Mouse (Mus musculus) myocyte (in vitro differentiated cells): Measurements from ENCODE around the gene Prss8. TPM values are rescaled to one million over a fixed set of nuclear protein-coding genes. Genes with fewer than 3 reads are reported as not detected.

Source experiments
- H3K27me3 ChIP-seq: one replicate; pipeline ENCODE4 v1.6.1; 2011; ENCODE audit not compliant: control insufficient read depth, insufficient read depth, insufficient read length
- H3K36me3 ChIP-seq: one replicate; pipeline ENCODE4 v1.6.1; 2011; ENCODE audit not compliant: control insufficient read depth, insufficient read depth
- H3K4me2 ChIP-seq: one replicate; pipeline ENCODE4 v1.6.1; 2011; ENCODE audit warnings: low read depth, control low read depth
- H3K4me3 ChIP-seq: one replicate; pipeline ENCODE4 v1.5.1; 2011; ENCODE audit warnings: mild to moderate bottlenecking, control low read depth, moderate library complexity
- H3K79me2 ChIP-seq: one replicate; pipeline ENCODE4 v1.6.1; 2011; ENCODE audit not compliant: control insufficient read depth, insufficient read depth
- H3ac ChIP-seq: one replicate; pipeline ENCODE4 v1.6.1; 2011; ENCODE audit not compliant: control insufficient read depth, insufficient read length
- CEBPB ChIP-seq: IDR thresholded peaks from 2 replicates; pipeline ENCODE4 v1.6.1; 2011; ENCODE audit warnings: mild to moderate bottlenecking, moderate library complexity; ENCODE audit not compliant: poor library complexity, insufficient read depth, severe bottlenecking
- E2F4 ChIP-seq: IDR thresholded peaks from one replicate; pipeline ENCODE4 v1.6.1; 2011; ENCODE audit warnings: mild to moderate bottlenecking, control low read depth, moderate library complexity; ENCODE audit not compliant: insufficient read depth
- MAX ChIP-seq: IDR thresholded peaks from one replicate; pipeline ENCODE4 v1.6.1; 2011; ENCODE audit warnings: low read depth, mild to moderate bottlenecking, control low read depth
- MYOD1 ChIP-seq, 3 experiments: IDR thresholded peaks; one replicate each; pipeline ENCODE4 v1.6.1; 2011; ENCODE audit warnings: control low read depth in 2 of 3, low read depth in 2 of 3, mild to moderate bottlenecking in 2 of 3, moderate library complexity in 1 of 3; ENCODE audit not compliant: insufficient read length in 2 of 3, control insufficient read depth in 1 of 3
- MYOG ChIP-seq, 3 experiments: IDR thresholded peaks; one replicate each; pipeline ENCODE4 v1.6.1; 2011; ENCODE audit warnings: control low read depth in 2 of 3, low read depth in 2 of 3, mild to moderate bottlenecking in 2 of 3; ENCODE audit not compliant: insufficient read length in 2 of 3, control insufficient read depth in 1 of 3, insufficient read depth in 1 of 3
- POLR2A ChIP-seq: IDR thresholded peaks from one replicate; pipeline ENCODE4 v1.6.1; 2011; ENCODE audit warnings: low read depth, mild to moderate bottlenecking, control low read depth, moderate library complexity; ENCODE audit not compliant: insufficient read length
- POLR2AphosphoS2 ChIP-seq: IDR thresholded peaks from one replicate; pipeline ENCODE4 v1.6.1; 2011; ENCODE audit warnings: low read depth, control low read depth; ENCODE audit not compliant: insufficient read length
- REST ChIP-seq: IDR thresholded peaks from one replicate; pipeline ENCODE4 v1.6.1; 2011; ENCODE audit warnings: mild to moderate bottlenecking, control low read depth, moderate library complexity; ENCODE audit not compliant: insufficient read depth, insufficient read length
- SRF ChIP-seq: IDR thresholded peaks from one replicate; pipeline ENCODE4 v1.6.1; 2011; ENCODE audit warnings: low read depth; ENCODE audit not compliant: control insufficient read depth, insufficient read length
- TCF12 ChIP-seq: IDR thresholded peaks from one replicate; pipeline ENCODE4 v1.6.1; 2011; ENCODE audit warnings: mild to moderate bottlenecking, control low read depth; ENCODE audit not compliant: poor library complexity, insufficient read depth, severe bottlenecking
- TCF3 ChIP-seq: IDR thresholded peaks from one replicate; pipeline ENCODE4 v1.6.1; 2011; ENCODE audit warnings: low read depth, control low read depth; ENCODE audit not compliant: insufficient read length
- USF1 ChIP-seq: IDR thresholded peaks from one replicate; pipeline ENCODE4 v1.6.1; 2011; ENCODE audit warnings: low read depth, mild to moderate bottlenecking, control low read depth, moderate library complexity
- polyA plus RNA-seq: library from polyadenylated mRNA; unstranded; fragments of >200 nt; fragmentation: generic; extraction: Trizol; gene quantifications from one replicate; pipeline ENCODE4 v1.2.1, GENCODE M21; 2012; ENCODE audit warnings: missing spikeins

Prss8 gene
- polyA plus RNA-seq, 1 experiment, result 0.06 TPM

GRCm38 (mm10) chr7:127880431-127880830 is 49.5 kb downstream of the Prss8 start:
- H3K36me3 ChIP-seq, result peaks cover 16% of the 10 kb centered on the region

GRCm38 (mm10) chr7:127879301-127879700 is 50.6 kb downstream of the Prss8 start:
- TF ChIP-seq TCF3 (no peak), TCF12 (no peak), MYOG (IDR thresholded peaks at IDR 0.05; ENCODE audit: control insufficient read depth in 1 of 3, insufficient read depth in 1 of 3, insufficient read length in 2 of 3, low read depth in 2 of 3) (no peak), SRF (no peak), E2F4 (no peak), USF1 (no peak), POLR2AphosphoS2 (no peak)

More at GRCm38 (mm10) chr7:127880431-127880830, 49.5 kb downstream of the Prss8 start:
- no peaks in the 10 kb centered on the region for H3K27me3 ChIP-seq
- no peak overlapping the region for H3K4me3 ChIP-seq
- peaks cover 53% of the 10 kb centered on the region for H3K79me2 ChIP-seq
- TF ChIP-seq USF1 (no peak), POLR2AphosphoS2 (no peak), TCF3 (no peak), MAX (no peak), POLR2A (no peak), MYOG (IDR thresholded peaks at IDR 0.05; ENCODE audit: control insufficient read depth in 1 of 3, insufficient read depth in 1 of 3, insufficient read length in 2 of 3, low read depth in 2 of 3) (no peak), MYOD1 (IDR thresholded peaks at IDR 0.05; ENCODE audit: control insufficient read depth in 1 of 3, insufficient read length in 2 of 3, low read depth in 2 of 3) (no peak), REST (no peak), SRF (no peak), E2F4 (no peak), CEBPB (no peak), TCF12 (no peak)
- no peak overlapping the region for H3ac ChIP-seq
- H3K4me2 ChIP-seq, result no peak overlapping the region

GRCm38 (mm10) chr7:127876467-127877348 is 53.2 kb downstream of the Prss8 start, which contains the start of gene Zfp668:
Gene Zfp668 (minus strand): TSS chr7:127876828.
- Histone ChIP-seq H3K36me3 (peaks cover 10% of the 10 kb centered on the region), H3K4me2 (peak within 1 kb of the TSS; percentile 81), H3K4me3 (peak within 1 kb of the TSS; percentile 98), H3K79me2 (peaks cover 69% of the 10 kb centered on the region), H3ac (peak within 1 kb of the TSS; percentile 83), H3K27me3 (no peaks in the 10 kb centered on the region)
- TF ChIP-seq MAX (no peak), CEBPB (no peak), POLR2A (peak; percentile 67), MYOG (IDR thresholded peaks at IDR 0.05; ENCODE audit: control insufficient read depth in 1 of 3, insufficient read depth in 1 of 3, insufficient read length in 2 of 3, low read depth in 2 of 3) (peak in 1 of 3 experiments; percentile 39), POLR2AphosphoS2 (peak; percentile 91), REST (no peak), SRF (no peak), E2F4 (peak; percentile 7), USF1 (no peak), TCF12 (no peak), MYOD1 (IDR thresholded peaks at IDR 0.05; ENCODE audit: control insufficient read depth in 1 of 3, insufficient read length in 2 of 3, low read depth in 2 of 3) (peak in 1 of 3 experiments; percentile 27), TCF3 (no peak)

More at GRCm38 (mm10) chr7:127879301-127879700, 50.6 kb downstream of the Prss8 start:
- Histone ChIP-seq H3K36me3 (peaks cover 10% of the 10 kb centered on the region), H3K4me2 (no peak overlapping the region), H3K79me2 (peaks cover 65% of the 10 kb centered on the region), H3K4me3 (no peak overlapping the region), H3K27me3 (no peaks in the 10 kb centered on the region), H3ac (no peak overlapping the region)

- peaks cover 10% of the 10 kb centered on the region for H3K36me3 ChIP-seq
These were observed 53.9 kb downstream of the Prss8 start, which contains the start of gene Zfp646 for GRCm38 (mm10) chr7:127876041-127876466. Gene Zfp646 (plus strand): TSS chr7:127876221.

More at GRCm38 (mm10) chr7:127876041-127876466, 53.9 kb downstream of the Prss8 start, which contains the start of gene Zfp646:
- peak within 1 kb of the TSS; percentile 83 for H3ac ChIP-seq
- TF ChIP-seq SRF, result no peak
- TF ChIP-seq REST, result no peak
- no peak for TF ChIP-seq TCF3
- no peak for TF ChIP-seq POLR2AphosphoS2
- no peak for TF ChIP-seq E2F4
- H3K4me3 ChIP-seq, result peak within 1 kb of the TSS; percentile 98
- H3K79me2 ChIP-seq, result peaks cover 75% of the 10 kb centered on the region
- H3K27me3 ChIP-seq, result no peaks in the 10 kb centered on the region
- peak within 1 kb of the TSS; percentile 84 for H3K4me2 ChIP-seq

Other genes starting within 250 kb of the Prss8 start
- gene Bcl7c, start 221.2 kb downstream of the Prss8 start, polyA plus RNA-seq, result 94.7 TPM
- gene Ctf1, start 217.4 kb downstream of the Prss8 start, polyA plus RNA-seq, result 8.9 TPM
- gene Ctf2, start 197.9 kb downstream of the Prss8 start, polyA plus RNA-seq, result 0.14 TPM
- gene Fbxl19, start 185.6 kb downstream of the Prss8 start, polyA plus RNA-seq, result 11.9 TPM
- gene Orai3, start 160.3 kb downstream of the Prss8 start, polyA plus RNA-seq, result 16.3 TPM
- gene Setd1a, start 153.4 kb downstream of the Prss8 start, polyA plus RNA-seq, result 13.7 TPM
- gene Gm49388, start 144.5 kb downstream of the Prss8 start, polyA plus RNA-seq, result 1.4 TPM
- 15.0 TPM for gene Hsd3b7, start 129.5 kb downstream of the Prss8 start, polyA plus RNA-seq
- 73.0 TPM for gene Stx4a, start 105.8 kb downstream of the Prss8 start, polyA plus RNA-seq
- 0.20 TPM for gene Stx1b, start 105.6 kb downstream of the Prss8 start, polyA plus RNA-seq
- 16.7 TPM for gene Zfp646, start 53.9 kb downstream of the Prss8 start, polyA plus RNA-seq
- gene Zfp668, start 53.3 kb downstream of the Prss8 start, polyA plus RNA-seq, result 7.9 TPM
- gene Prss53, start 39.1 kb downstream of the Prss8 start, polyA plus RNA-seq, result 0.74 TPM
- gene Gm21974, start 34.6 kb downstream of the Prss8 start, polyA plus RNA-seq, result not detected
- gene Vkorc1, start 34.5 kb downstream of the Prss8 start, polyA plus RNA-seq, result 65.9 TPM
- 53.2 TPM for gene Bckdk, start 26.0 kb downstream of the Prss8 start, polyA plus RNA-seq
- 26.4 TPM for gene Kat8, start 17.6 kb downstream of the Prss8 start, polyA plus RNA-seq
- 10.6 TPM for gene Prss36, start 16.6 kb upstream of the Prss8 start, polyA plus RNA-seq
- gene Fus, start 37.4 kb upstream of the Prss8 start, polyA plus RNA-seq, result 231 TPM
- 3.9 TPM for gene Pycard, start 63.8 kb upstream of the Prss8 start, polyA plus RNA-seq
- gene Trim72, start 73.8 kb upstream of the Prss8 start, polyA plus RNA-seq, result 468 TPM
- 0.14 TPM for gene Itgam, start 132.5 kb upstream of the Prss8 start, polyA plus RNA-seq
- not detected for gene Gm49368, start 132.6 kb upstream of the Prss8 start, polyA plus RNA-seq
- not detected for gene Itgax, start 199.4 kb upstream of the Prss8 start, polyA plus RNA-seq
- 0.13 TPM for gene Itgad, start 224.3 kb upstream of the Prss8 start, polyA plus RNA-seq